Mouse (Mus musculus) thymus, postnatal 0 days (tissue): ENCODE measurements at regions not wholly inside any gene's neighbourhood (a gene's known extent, or its start where the extent isn't known, plus 50 kb on each side); places are given as distances from the start of the nearest gene placed in this dataset.
"Not testable (repeated sequence)": the region's sequence is repeated elsewhere in the genome, so short reads cannot be mapped to it uniquely, and the experiment has no call there.

Experiments
- DNase-seq: peaks from one replicate; pipeline ENCODE4 v3.0.0-alpha.2; 2015; ENCODE audit warnings: low spot score

- DNase-seq, result no peak
Measured at GRCm38 (mm10) chrX:94785983-94786382, 61.6 kb downstream of the Zxdb start.

- DNase-seq, result no peak
Measured at GRCm38 (mm10) chrX:94788331-94788920, 64.1 kb downstream of the Zxdb start.

GRCm38 (mm10) chrX:94796845-94797244 is 72.5 kb downstream of the Zxdb start:
- DNase-seq, result not testable (repeated sequence)

- not testable (repeated sequence) for DNase-seq
Measured at GRCm38 (mm10) chrX:94797348-94798182, 73.2 kb downstream of the Zxdb start.

GRCm38 (mm10) chrX:94798183-94798619 is 73.8 kb downstream of the Zxdb start:
- not testable (repeated sequence) for DNase-seq

GRCm38 (mm10) chrX:94812760-94813159 is 88.4 kb downstream of the Zxdb start:
- not testable (repeated sequence) for DNase-seq

GRCm38 (mm10) chrX:94827524-94827923 is 103.2 kb downstream of the Zxdb start:
- DNase-seq, result not testable (repeated sequence)

GRCm38 (mm10) chrX:94844110-94844779 is 119.9 kb downstream of the Zxdb start:
- DNase-seq, result not testable (repeated sequence)

- DNase-seq, result not testable (repeated sequence)
Measured at GRCm38 (mm10) chrX:94849549-94849948, 125.2 kb downstream of the Zxdb start.

GRCm38 (mm10) chrX:94857501-94857900 is 133.1 kb downstream of the Zxdb start:
- no peak for DNase-seq

- DNase-seq, result no peak
Measured at GRCm38 (mm10) chrX:94857954-94858353, 133.6 kb downstream of the Zxdb start.

- DNase-seq, result no peak
Measured at GRCm38 (mm10) chrX:94863123-94863522, 138.8 kb downstream of the Zxdb start.

- peak; percentile 91 for DNase-seq
Measured at GRCm38 (mm10) chrX:94865531-94866502, 141.4 kb downstream of the Zxdb start.

- not testable (repeated sequence) for DNase-seq
Measured at GRCm38 (mm10) chrX:94883547-94883946, 142.9 kb downstream of the Spin4 start.
